Mouse (Mus musculus) olfactory bulb, adult 2 months (tissue): ENCODE results near the gene Klhl36.

ENCODE experiments used
- CTCF ChIP-seq: fragments of 200-500 bp; IDR thresholded peaks from 2 replicates; pipeline ENCODE4 v1.5.1; 2012; ENCODE audit warnings: low read depth, mild to moderate bottlenecking, low read length, moderate library complexity; ENCODE audit not compliant: insufficient read depth
- POLR2A ChIP-seq: fragments of 200-500 bp; IDR thresholded peaks from 2 replicates; pipeline ENCODE4 v1.6.1; 2012; ENCODE audit warnings: mild to moderate bottlenecking, low read depth, low read length, moderate library complexity; ENCODE audit not compliant: insufficient read depth

GRCm38 (mm10) chr8:119819976-119820375 is 42.1 kb upstream of the Klhl36 start:
- TF ChIP-seq POLR2A: no peak
- no peak for TF ChIP-seq CTCF
